Mouse (Mus musculus): ENCODE data around the gene Tank.

DNA sequence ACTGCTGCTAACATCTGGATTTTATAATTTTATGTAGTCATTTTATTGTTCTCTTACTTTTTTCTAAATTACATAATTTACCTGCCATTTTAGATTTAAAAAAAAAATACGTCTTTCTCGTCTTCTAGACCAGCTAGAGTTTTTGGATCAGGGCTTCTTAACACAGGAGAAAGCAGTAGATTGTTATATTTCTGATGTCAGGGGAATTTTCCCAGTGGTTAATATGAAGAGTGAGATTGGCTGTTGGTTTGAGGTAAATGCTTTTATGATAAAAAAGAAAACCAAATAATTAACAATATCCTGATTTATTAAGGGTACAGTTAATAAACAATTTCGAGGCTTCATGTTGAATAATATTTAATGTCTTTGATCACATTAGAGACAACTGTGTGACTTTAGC is 1.7 kb downstream of the Tank start:
- TF ChIP-seq CTCF (IDR thresholded peaks at IDR 0.05; ENCODE audit: extremely low read depth, insufficient read length, insufficient replicate concordance, low read depth, low read length) (no peak), POLR2A (IDR thresholded peaks at IDR 0.05; ENCODE audit: low read depth, low read length) (no peak)
